Mouse (Mus musculus) CH12.LX (cell line): ENCODE results near the gene Colca2. TPM values are rescaled to one million over a fixed set of nuclear protein-coding genes. Genes with fewer than 3 reads are reported as not detected.

Experiments
- DNase-seq: peaks from one replicate; pipeline ENCODE4 v3.0.0-alpha.2; 2013; ENCODE audit errors: extremely low read depth
- H3K27ac ChIP-seq: 2 replicates; pipeline ENCODE4 v1.5.1; 2012; ENCODE audit warnings: low read depth, mild to moderate bottlenecking, control low read depth, moderate library complexity; ENCODE audit not compliant: insufficient read depth
- H3K27me3 ChIP-seq: replicated peaks from 2 replicates; pipeline ENCODE3; 2012; ENCODE audit warnings: inconsistent platforms
- H3K36me3 ChIP-seq, 2 experiments: replicated peaks in 1 of 2; 2 replicates each; pipeline versions ENCODE3 to v1.6.1; 2012; ENCODE audit warnings: inconsistent platforms in 1 of 2, low read length in 1 of 2, mild to moderate bottlenecking in 1 of 2, mixed read lengths in 1 of 2, moderate library complexity in 1 of 2; ENCODE audit not compliant: control insufficient read depth in 1 of 2, insufficient read depth in 1 of 2
- H3K4me1 ChIP-seq, 2 experiments: 2 replicates each; pipeline ENCODE4 v1.6.1; 2012; ENCODE audit warnings: inconsistent platforms in 1 of 2, moderate library complexity in 1 of 2; ENCODE audit not compliant: insufficient read depth in 2 of 2, control insufficient read depth in 1 of 2
- H3K4me2 ChIP-seq: 2 replicates; pipeline ENCODE4 v1.6.1; 2012; ENCODE audit warnings: low read depth, mild to moderate bottlenecking, control low read depth; ENCODE audit not compliant: poor library complexity, insufficient read depth, severe bottlenecking
- H3K4me3 ChIP-seq, 3 experiments: fragments of 150-350 bp in 1 of 3; sonication (generic) in 1 of 3; replicated peaks in 1 of 3; 2 replicates each; pipeline versions ENCODE3 to v1.5.1; 2011 to 2012; ENCODE audit warnings: low read depth in 2 of 3, low read length in 2 of 3, mild to moderate bottlenecking in 2 of 3, moderate library complexity in 2 of 3, control low read depth in 1 of 3, improper control_type of control experiment in 1 of 3, inconsistent platforms in 1 of 3, mixed read lengths in 1 of 3; ENCODE audit not compliant: poor library complexity in 1 of 3
- H3K79me2 ChIP-seq: replicated peaks from 2 replicates; pipeline ENCODE4 v1.6.1; 2012; ENCODE audit warnings: mild to moderate bottlenecking, moderate library complexity; ENCODE audit not compliant: control insufficient read depth, poor library complexity, insufficient read depth, severe bottlenecking; ENCODE audit errors: extremely low read depth
- H3K9ac ChIP-seq: 2 replicates; pipeline ENCODE4 v1.6.1; 2012; ENCODE audit warnings: low read depth, mild to moderate bottlenecking, control low read depth, moderate library complexity; ENCODE audit not compliant: insufficient read depth
- H3K9me3 ChIP-seq: replicated peaks from 2 replicates; pipeline ENCODE3; 2012; ENCODE audit warnings: low read length, inconsistent platforms, mixed read lengths
- BHLHE40 ChIP-seq: IDR thresholded peaks from 2 replicates; pipeline ENCODE4 v1.6.1; 2011; ENCODE audit warnings: mild to moderate bottlenecking, low read depth, low read length, improper control_type of control experiment
- CHD1 ChIP-seq: IDR thresholded peaks from 2 replicates; pipeline ENCODE4 v1.6.1; 2012; ENCODE audit warnings: low read depth, low read length, improper control_type of control experiment, inconsistent platforms
- CHD2 ChIP-seq: IDR thresholded peaks from 2 replicates; pipeline ENCODE4 v1.6.1; 2011; ENCODE audit warnings: low read length, improper control_type of control experiment
- CTCF ChIP-seq, 2 experiments: IDR thresholded peaks in 1 of 2; conservative IDR thresholded peaks in 1 of 2; 2 replicates each; pipeline ENCODE4 v1.5.1; 2011 to 2012; ENCODE audit warnings: low read depth in 2 of 2, low read length in 2 of 2, improper control_type of control experiment in 1 of 2, inconsistent platforms in 1 of 2, mild to moderate bottlenecking in 1 of 2, moderate library complexity in 1 of 2
- E2F4 ChIP-seq: IDR thresholded peaks from 2 replicates; pipeline ENCODE4 v1.6.1; 2011; ENCODE audit warnings: low read depth, low read length, improper control_type of control experiment; ENCODE audit not compliant: insufficient replicate concordance
- ELF1 ChIP-seq: IDR thresholded peaks from 2 replicates; pipeline ENCODE4 v1.6.1; 2014; ENCODE audit warnings: low read depth, mild to moderate bottlenecking, inconsistent platforms, low read length, improper control_type of control experiment
- EP300 ChIP-seq: IDR thresholded peaks from 2 replicates; pipeline ENCODE4 v1.6.1; 2011; ENCODE audit warnings: low read length, improper control_type of control experiment
- ETS1 ChIP-seq: conservative IDR thresholded peaks from 2 replicates; pipeline ENCODE4 v1.6.1; 2012; ENCODE audit warnings: low read depth, mild to moderate bottlenecking, inconsistent platforms, low read length, improper control_type of control experiment, moderate library complexity
- GABPA ChIP-seq: IDR thresholded peaks from 2 replicates; pipeline ENCODE4 v1.6.1; 2012; ENCODE audit warnings: low read depth, low read length, improper control_type of control experiment, inconsistent platforms; ENCODE audit not compliant: insufficient replicate concordance
- HCFC1 ChIP-seq: IDR thresholded peaks from 2 replicates; pipeline ENCODE4 v1.6.1; 2012; ENCODE audit warnings: low read depth, mild to moderate bottlenecking, inconsistent platforms, low read length, improper control_type of control experiment
- JUN ChIP-seq: IDR thresholded peaks from 2 replicates; pipeline ENCODE4 v1.6.1; 2011; ENCODE audit warnings: low read depth, mild to moderate bottlenecking, low read length, improper control_type of control experiment, moderate library complexity; ENCODE audit not compliant: insufficient read depth
- JUND ChIP-seq: conservative IDR thresholded peaks from 2 replicates; pipeline ENCODE4 v1.6.1; 2011; ENCODE audit warnings: low read depth, low read length, improper control_type of control experiment
- KAT2A ChIP-seq: IDR thresholded peaks from 2 replicates; pipeline ENCODE4 v1.6.1; 2012; ENCODE audit warnings: low read length, improper control_type of control experiment, inconsistent platforms; ENCODE audit not compliant: insufficient replicate concordance
- MAFK ChIP-seq: IDR thresholded peaks from 2 replicates; pipeline ENCODE4 v1.6.1; 2011; ENCODE audit warnings: low read length, improper control_type of control experiment; ENCODE audit not compliant: insufficient replicate concordance
- MAX ChIP-seq: IDR thresholded peaks from 2 replicates; pipeline ENCODE4 v1.6.1; 2011; ENCODE audit warnings: low read length, improper control_type of control experiment
- MAZ ChIP-seq: IDR thresholded peaks from 2 replicates; pipeline ENCODE4 v1.6.1; 2012; ENCODE audit warnings: low read depth, mild to moderate bottlenecking, inconsistent platforms, low read length, improper control_type of control experiment, moderate library complexity
- MEF2A ChIP-seq: IDR thresholded peaks from 2 replicates; pipeline ENCODE4 v1.6.1; 2014; ENCODE audit warnings: low read depth, mild to moderate bottlenecking, inconsistent platforms, low read length, improper control_type of control experiment, borderline replicate concordance
- MXI1 ChIP-seq: IDR thresholded peaks from 2 replicates; pipeline ENCODE4 v1.6.1; 2011; ENCODE audit warnings: mild to moderate bottlenecking, low read depth, low read length, improper control_type of control experiment
- MYC ChIP-seq: IDR thresholded peaks from 2 replicates; pipeline ENCODE4 v1.6.1; 2011; ENCODE audit warnings: low read depth, mild to moderate bottlenecking, improper control_type of control experiment, low read length
- NELFE ChIP-seq: IDR thresholded peaks from 2 replicates; pipeline ENCODE4 v1.6.1; 2011; ENCODE audit warnings: low read depth, low read length, improper control_type of control experiment
- NRF1 ChIP-seq: IDR thresholded peaks from 2 replicates; pipeline ENCODE4 v1.6.1; 2014; ENCODE audit warnings: low read depth, mild to moderate bottlenecking, inconsistent platforms, low read length, improper control_type of control experiment, moderate library complexity
- PAX5 ChIP-seq: IDR thresholded peaks from 2 replicates; pipeline ENCODE4 v1.6.1; 2012; ENCODE audit warnings: low read length, inconsistent platforms, mixed read lengths
- POLR2A ChIP-seq: IDR thresholded peaks from 2 replicates; pipeline ENCODE4 v1.6.1; 2011; ENCODE audit warnings: low read depth, mild to moderate bottlenecking, improper control_type of control experiment, low read length
- POLR2AphosphoS2 ChIP-seq: IDR thresholded peaks from 2 replicates; pipeline ENCODE4 v1.6.1; 2011; ENCODE audit warnings: low read depth, low read length, improper control_type of control experiment
- RAD21 ChIP-seq: IDR thresholded peaks from 2 replicates; pipeline ENCODE4 v1.6.1; 2011; ENCODE audit warnings: low read depth, mild to moderate bottlenecking, low read length, improper control_type of control experiment, moderate library complexity
- RCOR1 ChIP-seq: conservative IDR thresholded peaks from 2 replicates; pipeline ENCODE4 v1.6.1; 2012; ENCODE audit warnings: low read depth, mild to moderate bottlenecking, inconsistent platforms, low read length, improper control_type of control experiment
- SIN3A ChIP-seq: IDR thresholded peaks from 2 replicates; pipeline ENCODE4 v1.6.1; 2012; ENCODE audit warnings: low read length, improper control_type of control experiment, inconsistent platforms
- SMC3 ChIP-seq: IDR thresholded peaks from 2 replicates; pipeline ENCODE4 v1.6.1; 2011; ENCODE audit warnings: low read depth, low read length, improper control_type of control experiment
- TBP ChIP-seq: conservative IDR thresholded peaks from 2 replicates; pipeline ENCODE4 v1.6.1; 2011; ENCODE audit warnings: low read depth, low read length, improper control_type of control experiment
- TCF12 ChIP-seq: IDR thresholded peaks from 2 replicates; pipeline ENCODE4 v1.6.1; 2014; ENCODE audit warnings: low read depth, mild to moderate bottlenecking, inconsistent platforms, low read length, improper control_type of control experiment
- UBTF ChIP-seq: IDR thresholded peaks from 2 replicates; pipeline ENCODE4 v1.6.1; 2012; ENCODE audit warnings: low read depth, mild to moderate bottlenecking, inconsistent platforms, low read length, improper control_type of control experiment, moderate library complexity
- USF1 ChIP-seq: IDR thresholded peaks from 2 replicates; pipeline ENCODE4 v1.6.1; 2014; ENCODE audit warnings: low read depth, mild to moderate bottlenecking, inconsistent platforms, low read length, improper control_type of control experiment
- USF2 ChIP-seq: conservative IDR thresholded peaks from 2 replicates; pipeline ENCODE4 v1.6.1; 2011; ENCODE audit warnings: low read depth, low read length, improper control_type of control experiment
- ZC3H11A ChIP-seq: IDR thresholded peaks from 2 replicates; pipeline ENCODE4 v1.6.1; 2012; ENCODE audit warnings: low read depth, mild to moderate bottlenecking, inconsistent platforms, low read length, improper control_type of control experiment
- ZKSCAN1 ChIP-seq: IDR thresholded peaks from 2 replicates; pipeline ENCODE4 v1.6.1; 2012; ENCODE audit warnings: low read depth, inconsistent platforms, low read length, improper control_type of control experiment, borderline replicate concordance
- ZMIZ1 ChIP-seq: IDR thresholded peaks from 2 replicates; pipeline ENCODE4 v1.6.1; 2012; ENCODE audit warnings: low read depth, mild to moderate bottlenecking, inconsistent platforms, low read length, improper control_type of control experiment
- ZNF384 ChIP-seq: IDR thresholded peaks from 2 replicates; pipeline ENCODE4 v1.6.1; 2012; ENCODE audit warnings: low read depth, low read length, improper control_type of control experiment, inconsistent platforms
- dilution Hi-C: fragments of 300-500 bp; cut with MboI; formaldehyde crosslinking; loops from 2 replicates; pipeline ENCODE4 v1.14.3; 2020; ENCODE audit warnings: low sequenced_read_pairs; ENCODE audit not compliant: extremely low pct_unique_long_range_greater_than_20kb, extremely low pct_ligation_motif_present
- in situ Hi-C: fragments of 300-500 bp; cut with MboI; formaldehyde crosslinking; loops from 3 replicates; pipeline ENCODE4 v1.14.3; 2019; ENCODE audit warnings: low sequenced_read_pairs, low pct_ligation_motif_present, low pct_unique_long_range_greater_than_20kb, mixed read lengths
- polyA plus RNA-seq: library from polyadenylated mRNA; unstranded; fragments of >175 nt; gene quantifications from 2 replicates; pipeline ENCODE4 v1.2.1, GENCODE M21; 2012; ENCODE audit warnings: low read depth; ENCODE audit not compliant: insufficient read length
- total RNA-seq, 2 experiments: library from RNA; depleted of rRNA; stranded (reverse); fragments of 300-350 nt in 1 of 2; fragments of >200 nt in 1 of 2; gene quantifications; 2 replicates each; pipeline ENCODE4 v1.2.3; 2012 to 2014

The Colca2 gene
- total and polyA plus RNA-seq, 3 experiments, result 0.97 TPM; not detected in 2

- peak overlapping the region; percentile 65 to 85 (median 72) for H3K4me3 ChIP-seq
- dilution Hi-C loops, result no loop called here
- DNase-seq, result peak; percentile 72
- in situ Hi-C loops, result loop anchor here (25.0 kb wide), 2 partner anchors 435 to 585 kb away; partner anchors contain the start of gene Arhgap20
- peaks cover 19 to 53% of the 10 kb centered on the region in 2 experiments; a peak in 3 of 4 replicates for H3K4me1 ChIP-seq
- peak overlapping the region; percentile 92 for H3K27ac ChIP-seq
- H3K36me3 ChIP-seq, result peaks cover 16 to 34% of the 10 kb centered on the region in 2 experiments
- peak overlapping the region; percentile 99 for H3K4me2 ChIP-seq
- no peaks in the 10 kb centered on the region for H3K9me3 ChIP-seq
- H3K27me3 ChIP-seq, result no peaks in the 10 kb centered on the region
- peaks cover 69% of the 10 kb centered on the region for H3K79me2 ChIP-seq
- peak overlapping the region; percentile 60 for H3K9ac ChIP-seq
- TF ChIP-seq ELF1 (no peak), MYC (0 out of 2 replicates have a peak, but pooled peaks have one; percentile 35), RAD21 (no peak), UBTF (no peak), GABPA (no peak), POLR2A (0 out of 2 replicates have a peak, but pooled peaks have one; percentile 33), JUN (no peak), USF1 (no peak), E2F4 (no peak), EP300 (peak; percentile 44; the same call in 1 of the 2 replicates), ETS1 (peak; percentile 53; the same call in 1 of the 2 replicates), ZMIZ1 (peak; percentile 67; the same call in 1 of the 2 replicates), POLR2AphosphoS2 (peak; percentile 29; the same call in 1 of the 2 replicates), HCFC1 (no peak), KAT2A (no peak), ZNF384 (no peak), RCOR1 (no peak), NELFE (no peak), CHD1 (no peak; the same call in 1 of the 2 replicates), BHLHE40 (peak; percentile 40; the same call in 1 of the 2 replicates), CHD2 (no peak), NRF1 (no peak), MXI1 (0 out of 2 replicates have a peak, but pooled peaks have one; percentile 1), JUND (no peak), MAX (no peak), SIN3A (no peak; the same call in 1 of the 2 replicates), TCF12 (peak; percentile 26; the same call in 1 of the 2 replicates), PAX5 (no peak), CTCF (conservative IDR thresholded peaks at IDR 0.05 in 1 of 2, IDR thresholded peaks at IDR 0.05 in 1 of 2; ENCODE audit: low read depth in 2 of 2, low read length in 2 of 2) (no peak), SMC3 (no peak), USF2 (no peak), ZC3H11A (no peak), MAFK (no peak), MEF2A (peak; percentile 86), ZKSCAN1 (no peak), MAZ (no peak), TBP (peak; percentile 68; the same call in 1 of the 2 replicates)
Observed at GRCm38 (mm10) chr9:51326619-51327554, 48.5 kb upstream of the Colca2 start.
